Mouse (Mus musculus) cerebellum, adult 2 months (tissue): Measurements from ENCODE around the gene Bcl2. TPM values are rescaled to one million over a fixed set of nuclear protein-coding genes. Genes with fewer than 3 reads are reported as not detected.

Source experiments
- DNase-seq, 2 experiments: peaks; one replicate each; pipeline ENCODE4 v3.0.0; 2021
- H3K27ac ChIP-seq: fragments of 200-500 bp; 2 replicates; pipeline ENCODE4 v1.5.1; 2012; ENCODE audit warnings: low read length, control low read depth, inconsistent platforms; ENCODE audit not compliant: insufficient read depth
- H3K27me3 ChIP-seq: fragments of 200-500 bp; 2 replicates; pipeline ENCODE4 v1.6.1; 2012; ENCODE audit warnings: inconsistent platforms, mild to moderate bottlenecking, low read length, moderate library complexity; ENCODE audit not compliant: control insufficient read depth, insufficient read depth
- H3K4me1 ChIP-seq: fragments of 200-500 bp; 2 replicates; pipeline ENCODE4 v1.6.1; 2011; ENCODE audit warnings: low read length; ENCODE audit not compliant: control insufficient read depth, insufficient read depth
- H3K4me3 ChIP-seq: fragments of 200-500 bp; replicated peaks from 2 replicates; pipeline ENCODE3; 2011; ENCODE audit warnings: mild to moderate bottlenecking, low read depth, low read length, control low read depth; ENCODE audit not compliant: insufficient read depth
- CTCF ChIP-seq: fragments of 200-500 bp; IDR thresholded peaks from 2 replicates; pipeline ENCODE4 v1.5.1; 2011; ENCODE audit warnings: low read depth, mild to moderate bottlenecking, control low read depth, low read length, moderate library complexity, borderline replicate concordance; ENCODE audit not compliant: insufficient read depth
- POLR2A ChIP-seq: fragments of 200-500 bp; IDR thresholded peaks from 2 replicates; pipeline ENCODE4 v1.6.1; 2011; ENCODE audit warnings: low read length, control low read depth, borderline replicate concordance; ENCODE audit not compliant: insufficient read depth
- WGBS: fragments of 180-500 bp; shearing (Covaris S2); methylation state at CpG from one replicate; pipeline ENCODE4 v1.1.7; 2018; 5-methylcytosine and 5-hydroxymethylcytosine counted together
- polyA plus RNA-seq: library from polyadenylated mRNA; depleted of rRNA; stranded (reverse); fragments of >200 nt; gene quantifications from 2 replicates; pipeline ENCODE4 v1.2.3, GENCODE M21; 2012

Gene Bcl2
- polyA plus RNA-seq, 1 experiment = 4.6 TPM

DNA sequence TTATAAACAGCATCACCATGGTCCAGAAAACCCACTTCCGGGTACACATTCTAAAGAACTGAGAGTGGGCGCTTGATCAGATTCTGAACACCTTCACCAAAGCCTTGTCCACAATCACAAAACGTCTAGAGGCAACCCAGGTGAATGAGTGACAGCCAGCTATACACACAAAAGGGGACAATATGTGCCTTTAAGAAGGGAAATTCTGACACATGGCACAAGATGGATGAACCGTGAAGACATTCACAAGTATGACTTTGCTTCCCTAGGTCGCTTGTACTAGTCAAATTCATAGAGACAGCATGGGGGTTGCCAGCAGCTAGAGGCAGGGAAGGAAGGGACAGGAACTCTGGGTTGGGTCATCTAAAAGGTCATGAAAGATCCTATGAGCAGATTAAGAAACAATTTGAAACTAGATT lies 36.0 kb downstream of the Bcl2 start:
- DNase-seq = no peak
- Histone ChIP-seq H3K27me3 (no peaks in the 10 kb centered on the region), H3K4me1 (no peaks in the 10 kb centered on the region), H3K27ac (no peak overlapping the region), H3K4me3 (no peak overlapping the region)
- WGBS = 81% methylated on average over 5 of the region's 5 CpGs
- no peak for TF ChIP-seq POLR2A
- no peak for TF ChIP-seq CTCF

DNA sequence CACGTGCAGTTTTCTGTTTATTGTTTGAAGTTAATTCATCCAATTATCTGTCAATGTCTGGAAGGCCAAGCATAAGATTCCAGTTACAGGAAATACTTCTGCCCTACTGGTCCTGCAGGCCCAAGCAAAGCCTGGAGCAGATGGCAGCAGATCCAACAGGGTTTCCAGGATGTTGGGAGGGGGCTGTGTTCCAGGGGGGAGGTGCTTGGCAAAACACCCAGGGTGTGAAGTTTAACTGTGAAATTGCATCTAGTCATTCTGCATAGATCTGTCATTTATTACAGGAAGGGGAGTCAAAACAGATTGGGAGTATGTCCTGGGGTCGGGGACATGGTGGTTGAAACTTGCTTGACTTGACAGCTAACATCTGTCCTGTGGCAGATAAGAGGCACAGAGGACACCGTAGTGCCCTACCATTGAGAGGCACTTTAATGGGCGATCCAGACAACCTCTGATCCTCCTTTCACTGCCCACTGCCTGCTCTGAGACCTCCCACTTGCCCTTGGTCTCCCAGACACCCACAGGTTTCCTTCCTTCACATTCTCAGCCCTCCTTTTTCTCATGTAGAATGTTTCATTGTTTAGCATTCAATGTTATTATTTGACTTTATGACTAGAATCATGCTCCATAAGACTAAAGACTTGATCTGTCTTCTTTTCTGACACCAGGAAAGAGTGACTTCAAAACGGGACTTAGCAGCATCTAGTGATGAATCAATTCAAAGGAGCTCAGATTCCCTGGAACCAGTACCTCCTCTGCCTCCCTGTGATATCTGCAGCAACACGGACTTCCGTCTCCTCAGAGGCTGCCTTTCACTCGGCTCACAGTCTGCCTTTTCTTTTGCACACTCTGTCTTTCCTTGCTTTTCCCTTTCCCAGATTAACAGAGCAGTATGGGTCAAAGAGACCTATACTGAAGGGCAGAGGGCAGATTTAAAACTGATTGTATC lies 47.7 kb downstream of the Bcl2 start:
- WGBS = 41% methylated on average over 8 of the region's 8 CpGs

DNA sequence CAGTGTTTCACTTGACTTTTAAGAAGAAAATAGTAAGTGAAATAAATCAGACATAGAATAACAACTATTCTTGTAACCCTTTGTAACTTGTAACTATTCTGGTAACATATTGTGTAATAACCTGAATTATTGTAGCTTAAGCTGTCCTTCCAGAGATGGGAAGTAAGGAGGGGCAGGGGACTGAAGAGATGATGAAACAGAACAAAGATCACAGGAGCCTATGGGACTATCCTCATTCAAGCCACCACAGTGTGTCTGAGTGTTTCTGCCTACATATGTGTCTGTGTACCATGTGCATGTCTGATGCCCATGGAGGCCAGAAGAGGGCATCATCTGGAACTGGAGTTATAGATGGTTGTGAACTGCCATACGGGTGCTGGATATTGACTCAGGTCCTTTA lies 49.1 kb downstream of the Bcl2 start:
- H3K27ac ChIP-seq = no peak overlapping the region
- no peak for TF ChIP-seq POLR2A
- TF ChIP-seq CTCF = no peak
- H3K27me3 ChIP-seq = no peaks in the 10 kb centered on the region
- 100% methylated on average over 1 of the region's 1 CpGs for WGBS
- H3K4me3 ChIP-seq = no peak overlapping the region
- H3K4me1 ChIP-seq = 0 out of 2 replicates have a peak, but pooled peaks cover 3% of the 10 kb centered on the region
- no peak for DNase-seq

More for the DNA sequence above, 47.7 kb downstream of the Bcl2 start:
- no peak for DNase-seq
- H3K4me3 ChIP-seq = no peak overlapping the region
- no peaks in the 10 kb centered on the region for H3K27me3 ChIP-seq
- no peak overlapping the region for H3K27ac ChIP-seq
- TF ChIP-seq CTCF = no peak
- no peak for TF ChIP-seq POLR2A
- 0 out of 2 replicates have a peak, but pooled peaks cover 3% of the 10 kb centered on the region for H3K4me1 ChIP-seq

DNA sequence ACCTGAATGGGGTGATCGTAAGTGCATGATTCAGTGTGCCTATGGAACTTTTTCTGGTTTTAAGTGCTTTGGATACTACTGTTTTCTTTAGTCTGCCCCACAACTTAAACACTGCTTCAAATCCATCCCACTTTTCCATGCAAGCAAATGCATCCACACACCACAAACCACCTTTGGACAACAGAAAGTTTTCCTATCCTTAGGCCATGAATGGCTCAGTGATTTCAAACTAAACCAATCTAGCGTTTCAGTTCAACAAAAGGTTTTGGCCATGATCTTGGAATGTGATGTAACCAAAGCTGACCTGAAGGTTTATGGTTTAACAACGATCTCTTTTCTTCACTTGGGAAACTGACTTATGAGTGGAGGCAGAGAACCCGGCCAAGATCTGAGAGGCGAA lies 51.6 kb downstream of the Bcl2 start:
- Histone ChIP-seq H3K4me1 (0 out of 2 replicates have a peak, but pooled peaks cover 3% of the 10 kb centered on the region), H3K27ac (no peak overlapping the region), H3K4me3 (no peak overlapping the region), H3K27me3 (no peaks in the 10 kb centered on the region)
- TF ChIP-seq POLR2A (no peak), CTCF (no peak)
- DNase-seq = no peak
- 92% methylated on average over 5 of the region's 5 CpGs for WGBS

DNA sequence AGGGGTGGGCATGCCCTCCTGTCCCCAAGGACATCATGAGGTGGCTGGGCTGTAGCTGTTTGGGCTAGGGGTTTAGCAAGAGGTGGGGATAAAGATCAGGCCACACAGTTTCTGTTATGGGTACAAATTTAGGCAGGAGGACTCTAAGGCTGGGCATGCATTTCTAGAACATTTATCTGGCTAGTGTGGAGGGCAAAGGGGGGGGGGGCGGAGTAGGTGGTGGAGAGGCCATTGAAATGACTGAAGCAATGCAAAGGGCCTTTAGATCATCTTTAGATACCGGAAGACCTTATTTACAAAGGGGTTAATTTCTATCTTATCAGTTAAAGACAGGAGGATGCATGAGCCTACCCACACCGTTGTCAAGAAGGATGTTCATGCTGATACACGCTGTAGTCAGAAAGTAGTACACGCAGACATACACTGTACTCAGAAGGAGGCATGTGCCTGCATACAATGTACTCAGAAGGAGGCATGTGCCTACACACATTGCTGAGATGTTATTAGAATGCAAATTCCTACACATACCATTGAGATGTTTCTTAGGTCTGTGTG lies 55.7 kb downstream of the Bcl2 start:
- H3K27ac ChIP-seq = no peak overlapping the region
- H3K27me3 ChIP-seq = no peaks in the 10 kb centered on the region
- no peak overlapping the region for H3K4me3 ChIP-seq
- TF ChIP-seq CTCF (no peak), POLR2A (no peak)
- no peak for DNase-seq
- H3K4me1 ChIP-seq = no peaks in the 10 kb centered on the region
- 87% methylated on average over 5 of the region's 5 CpGs for WGBS

DNA sequence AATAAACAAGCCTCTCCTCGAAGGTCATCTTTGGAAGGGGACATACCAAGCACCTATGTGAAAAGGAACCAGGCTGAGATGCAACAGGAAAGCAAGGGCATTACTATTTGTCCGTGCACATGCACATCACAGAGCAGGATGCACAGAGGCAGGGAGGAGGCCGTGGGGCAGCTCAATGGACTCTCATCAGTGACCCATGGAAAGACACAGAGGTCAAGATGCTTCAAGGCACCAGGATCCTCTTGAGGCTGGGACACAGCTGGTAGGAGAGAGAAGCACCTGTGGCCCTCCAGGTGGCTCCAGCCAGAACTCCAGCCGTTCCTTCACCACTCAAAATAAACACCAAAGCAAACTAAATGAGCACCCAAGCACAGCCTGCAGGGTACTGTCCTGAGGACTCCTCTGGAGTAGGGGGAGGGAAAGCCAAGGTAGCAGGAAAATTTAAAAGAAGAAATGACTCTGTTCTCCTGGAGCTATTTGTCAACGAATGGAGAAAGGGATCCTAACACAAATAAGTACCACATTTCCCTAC lies 57.8 kb downstream of the Bcl2 start:
- 84% methylated on average over 5 of the region's 5 CpGs for WGBS
- no peak overlapping the region for H3K27ac ChIP-seq
- DNase-seq = no peak
- no peaks in the 10 kb centered on the region for H3K27me3 ChIP-seq
- TF ChIP-seq POLR2A (no peak), CTCF (no peak)
- peaks cover 2% of the 10 kb centered on the region; the same call in 1 of the 2 replicates for H3K4me1 ChIP-seq
- H3K4me3 ChIP-seq = no peak overlapping the region

DNA sequence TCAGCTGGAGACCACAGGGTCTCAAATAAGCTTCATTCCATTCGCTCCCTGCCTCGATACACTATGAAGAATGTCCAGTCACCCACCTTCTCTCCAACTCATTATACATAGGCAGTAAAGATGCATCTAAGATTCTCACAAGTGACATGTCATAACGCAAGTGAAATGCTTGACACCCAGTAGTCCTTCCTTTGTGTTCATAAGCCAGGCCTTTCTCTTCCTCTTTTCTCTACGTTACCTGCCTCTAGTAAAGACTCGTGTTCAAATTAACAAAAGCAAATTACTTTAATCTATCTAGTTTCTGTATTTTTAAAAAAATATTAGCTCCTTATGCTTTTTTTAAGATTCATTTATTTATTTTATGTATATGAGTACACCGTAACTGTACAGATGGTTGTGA lies 59.8 kb downstream of the Bcl2 start:
- no peak overlapping the region for H3K27ac ChIP-seq
- peaks cover 2% of the 10 kb centered on the region; the same call in 1 of the 2 replicates for H3K4me1 ChIP-seq
- WGBS = 94% methylated on average over 6 of the region's 6 CpGs
- no peak overlapping the region for H3K4me3 ChIP-seq
- no peak for DNase-seq
- TF ChIP-seq CTCF (no peak), POLR2A (no peak)
- H3K27me3 ChIP-seq = no peaks in the 10 kb centered on the region
